7 mouse cellular contexts compared by ENCODE assay signal in the genomic region with DNA sequence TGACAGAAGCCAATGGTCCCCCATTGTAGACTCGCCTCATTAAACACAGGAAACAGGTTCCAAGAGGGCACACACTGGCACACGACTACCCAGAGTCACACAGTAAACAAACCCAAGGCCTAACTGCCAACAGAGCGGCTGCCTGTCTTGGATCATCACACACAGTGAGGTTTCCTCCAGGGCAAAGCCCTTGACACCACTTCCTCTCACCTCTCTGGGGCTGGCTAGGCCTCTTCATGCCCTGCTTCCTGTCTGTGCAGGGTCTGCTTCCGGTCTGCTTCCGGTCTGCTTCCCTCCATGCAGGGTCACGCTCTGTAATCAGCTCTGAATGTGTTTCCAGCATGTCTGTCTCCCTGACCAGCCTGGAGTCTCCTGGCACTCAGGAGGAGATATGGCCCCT. TPM values are rescaled to one million over a fixed set of nuclear protein-coding genes. Genes with fewer than 3 reads are reported as not detected.
A peak's percentile ranks its signal among the peaks of the same experiment; 100 is the strongest.
DNase-seq lines count a peak whose midpoint lies in the region; ATAC-seq and TF ChIP-seq lines count a peak whose summit lies in the region.

No protein-coding gene starts in this region.

- TF ChIP-seq CTCF in lung, postnatal 0 days (IDR thresholded peaks at IDR 0.05), result no peak

- no peak overlapping the region for H3K4me3 ChIP-seq in midbrain, embryonic 13.5 days (replicated peaks)
- no peak overlapping the region for H3K4me3 ChIP-seq in midbrain, embryonic 15.5 days
- H3K4me3 ChIP-seq in heart, embryonic 16.5 days (ENCODE audit: low read length), result no peak overlapping the region
- no peak overlapping the region for H3K4me3 ChIP-seq in lung, postnatal 0 days (ENCODE audit: low read depth, low read length)

- peaks cover 6% of the 10 kb centered on the region; the same call in 1 of the 2 replicates for H3K4me1 ChIP-seq in midbrain, embryonic 13.5 days (replicated peaks)
- H3K4me1 ChIP-seq in midbrain, embryonic 15.5 days, result peaks cover 10% of the 10 kb centered on the region
- peaks cover 18% of the 10 kb centered on the region for H3K4me1 ChIP-seq in heart, embryonic 16.5 days (ENCODE audit: control insufficient read depth, insufficient read depth, low read length)
- H3K4me1 ChIP-seq in lung, postnatal 0 days (ENCODE audit: insufficient read depth, low read depth, low read length), result no peaks in the 10 kb centered on the region

- no peaks in the 10 kb centered on the region for H3K36me3 ChIP-seq in midbrain, embryonic 13.5 days
- H3K36me3 ChIP-seq in midbrain, embryonic 15.5 days (replicated peaks), result no peaks in the 10 kb centered on the region
- H3K36me3 ChIP-seq in heart, embryonic 16.5 days (ENCODE audit: control insufficient read depth, insufficient read depth), result no peaks in the 10 kb centered on the region
- no peaks in the 10 kb centered on the region for H3K36me3 ChIP-seq in lung, postnatal 0 days (ENCODE audit: insufficient read depth, low read length)

- 0 out of 2 replicates have a peak overlapping the region, but pooled peaks have one; percentile 32 for H3K9ac ChIP-seq in midbrain, embryonic 13.5 days (replicated peaks)
- H3K9ac ChIP-seq in midbrain, embryonic 15.5 days, result no peak overlapping the region
- no peak overlapping the region for H3K9ac ChIP-seq in heart, embryonic 16.5 days (ENCODE audit: low read length)
- H3K9ac ChIP-seq in lung, postnatal 0 days (replicated peaks; ENCODE audit: low read depth), result no peak overlapping the region

- no peaks in the 10 kb centered on the region for H3K9me3 ChIP-seq in midbrain, embryonic 13.5 days
- H3K9me3 ChIP-seq in midbrain, embryonic 15.5 days, result no peaks in the 10 kb centered on the region
- no peaks in the 10 kb centered on the region for H3K9me3 ChIP-seq in heart, embryonic 16.5 days (replicated peaks; ENCODE audit: control insufficient read depth, low read length)
- H3K9me3 ChIP-seq in lung, postnatal 0 days (ENCODE audit: low read length), result no peaks in the 10 kb centered on the region

- intact Hi-C loops in left cerebral cortex, postnatal 25 days (cut with DNase I), result no loop called here

- WGBS in midbrain, embryonic 13.5 days, result 85% methylated on average over 6 of the region's 6 CpGs
- 75% methylated on average over 6 of the region's 6 CpGs for WGBS in midbrain, embryonic 15.5 days
- 66% methylated on average over 6 of the region's 6 CpGs for WGBS in heart, embryonic 16.5 days
- 41% methylated on average over 6 of the region's 6 CpGs for WGBS in lung, postnatal 0 days

- 0 out of 2 replicates have a peak, but pooled peaks have one; percentile 44 for TF ChIP-seq EP300 in lung, postnatal 0 days (IDR thresholded peaks at IDR 0.05)

- DNase-seq in lung, postnatal 0 days (ENCODE audit: low spot score), result peak; percentile 27
- DNase-seq in thymus, postnatal 25 days, result peak; percentile 82
- no peak for DNase-seq in gastrocnemius, postnatal 25 days
- no peak for DNase-seq in left cerebral cortex, postnatal 25 days (ENCODE audit: low spot score in 2 of 2)

- no peak for ATAC-seq in midbrain, embryonic 13.5 days
- no peak for ATAC-seq in midbrain, embryonic 15.5 days (replicated peaks)
- ATAC-seq in heart, embryonic 16.5 days (replicated peaks; ENCODE audit: extremely low read depth, insufficient read depth, low FRiP score), result 0 out of 2 replicates have a peak, but pooled peaks have one; percentile 12
- peak; percentile 65 for ATAC-seq in lung, postnatal 0 days

- no peaks in the 10 kb centered on the region for H3K27me3 ChIP-seq in midbrain, embryonic 13.5 days
- H3K27me3 ChIP-seq in midbrain, embryonic 15.5 days (replicated peaks), result no peaks in the 10 kb centered on the region
- H3K27me3 ChIP-seq in heart, embryonic 16.5 days (ENCODE audit: control insufficient read depth, insufficient read depth, low read length), result no peaks in the 10 kb centered on the region
- H3K27me3 ChIP-seq in lung, postnatal 0 days (replicated peaks; ENCODE audit: insufficient read depth, low read length), result no peaks in the 10 kb centered on the region

- H3K4me2 ChIP-seq in midbrain, embryonic 13.5 days (replicated peaks), result no peak overlapping the region
- H3K4me2 ChIP-seq in midbrain, embryonic 15.5 days, result no peak overlapping the region
- no peak overlapping the region for H3K4me2 ChIP-seq in heart, embryonic 16.5 days (ENCODE audit: low read depth, low read length)
- H3K4me2 ChIP-seq in lung, postnatal 0 days (replicated peaks; ENCODE audit: low read depth, low read length), result no peak overlapping the region

- H3K27ac ChIP-seq in midbrain, embryonic 13.5 days, result no peak overlapping the region
- no peak overlapping the region for H3K27ac ChIP-seq in midbrain, embryonic 15.5 days
- H3K27ac ChIP-seq in heart, embryonic 16.5 days (ENCODE audit: low read length), result peak overlapping the region; percentile 74
- no peak overlapping the region for H3K27ac ChIP-seq in lung, postnatal 0 days (ENCODE audit: low read length)

RNA-seq across cellular contexts. Expression of a gene that starts 9.4 kb away (rescaled TPM):
- polyA plus RNA-seq in midbrain, embryonic 13.5 days (2015; fragmentation: Nextera tagmentation; extraction: Ambion mirVana), result 21.1 and 25.3 TPM in 2 replicates
- polyA plus RNA-seq in midbrain, embryonic 15.5 days (2015; fragmentation: Nextera tagmentation; extraction: Ambion mirVana), result 28.9 and 29.8 TPM in 2 replicates
- polyA plus RNA-seq in heart, embryonic 16.5 days (2015; fragmentation: Nextera tagmentation; extraction: Ambion mirVana), result 50.7 and 55.8 TPM in 2 replicates
- polyA plus RNA-seq in lung, postnatal 0 days (2015; fragmentation: Nextera tagmentation; extraction: Ambion mirVana), result 15.0 and 17.5 TPM in 2 replicates
- 100 to 1,000 TPM; 156 to 196 TPM for total RNA-seq in gastrocnemius, postnatal 25 days (2021)
- 10 to 100 TPM; 86.2 to 87.5 TPM for total RNA-seq in left cerebral cortex, postnatal 25 days (2021)

RNA-seq across cellular contexts. Expression of a gene that starts 26.8 kb away (rescaled TPM):
- polyA plus RNA-seq in midbrain, embryonic 13.5 days (2015; fragmentation: Nextera tagmentation; extraction: Ambion mirVana), result 2.0 and 2.7 TPM in 2 replicates
- 5.2 and 6.0 TPM in 2 replicates for polyA plus RNA-seq in midbrain, embryonic 15.5 days (2015; fragmentation: Nextera tagmentation; extraction: Ambion mirVana)
- 0.51 and 1.1 TPM in 2 replicates for polyA plus RNA-seq in heart, embryonic 16.5 days (2015; fragmentation: Nextera tagmentation; extraction: Ambion mirVana)
- 0.90 and 1.1 TPM in 2 replicates for polyA plus RNA-seq in lung, postnatal 0 days (2015; fragmentation: Nextera tagmentation; extraction: Ambion mirVana)
- 1 to 10 TPM; 1.6 TPM for total RNA-seq in gastrocnemius, postnatal 25 days (2021)
- 100 to 1,000 TPM; 295 to 302 TPM for total RNA-seq in left cerebral cortex, postnatal 25 days (2021)

RNA-seq across cellular contexts. Expression of a gene that starts 32.6 kb away (rescaled TPM):
- 37.4 and 43.4 TPM in 2 replicates for polyA plus RNA-seq in midbrain, embryonic 13.5 days (2015; fragmentation: Nextera tagmentation; extraction: Ambion mirVana)
- polyA plus RNA-seq in midbrain, embryonic 15.5 days (2015; fragmentation: Nextera tagmentation; extraction: Ambion mirVana), result 35.1 and 38.2 TPM in 2 replicates
- polyA plus RNA-seq in heart, embryonic 16.5 days (2015; fragmentation: Nextera tagmentation; extraction: Ambion mirVana), result 20.7 and 22.6 TPM in 2 replicates
- 21.8 and 24.8 TPM in 2 replicates for polyA plus RNA-seq in lung, postnatal 0 days (2015; fragmentation: Nextera tagmentation; extraction: Ambion mirVana)
- total RNA-seq in gastrocnemius, postnatal 25 days (2021), result 10 to 100 TPM; 10.2 to 12.9 TPM
- 10 to 100 TPM; 27.1 to 28.8 TPM for total RNA-seq in left cerebral cortex, postnatal 25 days (2021)

RNA-seq across cellular contexts. Expression of a gene that starts 48.2 kb away (rescaled TPM):
- polyA plus RNA-seq in midbrain, embryonic 13.5 days (2015; fragmentation: Nextera tagmentation; extraction: Ambion mirVana), result 21.0 and 25.1 TPM in 2 replicates
- 16.0 and 19.4 TPM in 2 replicates for polyA plus RNA-seq in midbrain, embryonic 15.5 days (2015; fragmentation: Nextera tagmentation; extraction: Ambion mirVana)
- polyA plus RNA-seq in heart, embryonic 16.5 days (2015; fragmentation: Nextera tagmentation; extraction: Ambion mirVana), result 140 and 143 TPM in 2 replicates
- polyA plus RNA-seq in lung, postnatal 0 days (2015; fragmentation: Nextera tagmentation; extraction: Ambion mirVana), result 43.6 and 43.9 TPM in 2 replicates
- 10 to 100 TPM; 65.8 TPM for total RNA-seq in gastrocnemius, postnatal 25 days (2021)
- 1 to 10 TPM; 6.8 TPM for total RNA-seq in left cerebral cortex, postnatal 25 days (2021)

Comparison
In these comparisons a context has a peak if more than half of its experiments do, and no peak if none do; other contexts are left out.
1. ATAC-seq: peak in heart, embryonic 16.5 days (single experiment) and lung, postnatal 0 days (single experiment); none in midbrain, embryonic 13.5 days (single experiment) and midbrain, embryonic 15.5 days (single experiment).
2. DNase-seq: peak in lung, postnatal 0 days (single experiment) and thymus, postnatal 25 days (single experiment); none in gastrocnemius, postnatal 25 days (single experiment) and left cerebral cortex, postnatal 25 days (0 of 2).